In genomic region chr3:88042661-88043421, GRCm38 (mm10) we compare ENCODE assay signal across 8 mouse cellular contexts. TPM values are rescaled to one million over a fixed set of nuclear protein-coding genes. Genes with fewer than 3 reads are reported as not detected.
DNase-seq lines count a peak whose midpoint lies in the region; ATAC-seq and TF ChIP-seq lines count a peak whose summit lies in the region.

Gpatch4 (plus strand) TSS chr3:88043108.

- peak within 1 kb of the TSS; percentile 45 for H3K27ac ChIP-seq in forebrain, embryonic 15.5 days (replicated peaks)

- peaks cover 12% of the 10 kb centered on the region for H3K4me1 ChIP-seq in G1E (ENCODE audit: insufficient read depth, low read depth, low read length)
- peaks cover 14% of the 10 kb centered on the region for H3K4me1 ChIP-seq in forebrain, embryonic 15.5 days
- peaks cover 3% of the 10 kb centered on the region for H3K4me1 ChIP-seq in lung, adult 2 months (ENCODE audit: control insufficient read depth, insufficient read depth, low read length)

- peak within 1 kb of the TSS; percentile 57 for H3K9ac ChIP-seq in forebrain, embryonic 15.5 days (replicated peaks)

- H3K27me3 ChIP-seq in G1E (ENCODE audit: insufficient read depth, low read length) = peaks cover 18% of the 10 kb centered on the region; the same call in 1 of the 2 replicates
- H3K27me3 ChIP-seq in forebrain, embryonic 15.5 days = peaks cover 13% of the 10 kb centered on the region; the same call in 1 of the 2 replicates

- DNase-seq in G1E (ENCODE audit: low spot score) = peak; percentile 54
- peak; percentile 84 for DNase-seq in cerebellum, adult 11-12 months
- peak; percentile 70 for DNase-seq in heart, postnatal 25 days (ENCODE audit: low spot score)
- DNase-seq in layer of hippocampus, adult 18-20 months (ENCODE audit: low spot score in 2 of 2) = peak; percentile 74 to 96
- peak; percentile 73 for DNase-seq in lung, adult 2 months
- peak; percentile 64 to 80 for DNase-seq in thymus, adult 18-20 months

- intact Hi-C loops in heart, postnatal 25 days (cut with DNase I) = no loop called here

- H3K4me3 ChIP-seq in G1E (ENCODE audit: low read depth, low read length) = peak within 1 kb of the TSS; percentile 87
- H3K4me3 ChIP-seq in forebrain, embryonic 15.5 days = peak within 1 kb of the TSS; percentile 95
- H3K4me3 ChIP-seq in lung, adult 2 months (replicated peaks; ENCODE audit: extremely low read depth, low read depth, low read length) = peak within 1 kb of the TSS; percentile 92

- no peak for TF ChIP-seq CTCF in G1E (IDR thresholded peaks at IDR 0.05; ENCODE audit: low read depth, low read length)
- no peak for TF ChIP-seq CTCF in lung, adult 2 months (IDR thresholded peaks at IDR 0.05; ENCODE audit: insufficient read depth, low read length)

- peak within 1 kb of the TSS; percentile 87 for H3K4me2 ChIP-seq in forebrain, embryonic 15.5 days (replicated peaks)

- peak; percentile 89 for ATAC-seq in G1E (ENCODE audit: extremely low read depth, insufficient number of reproducible peaks, low FRiP score, poor library complexity, severe bottlenecking)
- peak; percentile 97 for ATAC-seq in forebrain, embryonic 15.5 days (replicated peaks)
- peak; percentile 98 for ATAC-seq in neutrophil, adult 5-6 weeks (ENCODE audit: extremely low read depth, insufficient number of reproducible peaks, low FRiP score, poor library complexity, severe bottlenecking)

- TF ChIP-seq POLR2A in lung, adult 2 months (IDR thresholded peaks at IDR 0.05; ENCODE audit: borderline replicate concordance, extremely low read depth, low read depth, low read length) = peak; percentile 85; the same call in 1 of the 2 replicates

- WGBS in forebrain, embryonic 15.5 days = 12% methylated on average over 36 of the region's 36 CpGs
- WGBS in lung, adult 2 months = 6% methylated on average over 36 of the region's 36 CpGs

- peaks cover 24% of the 10 kb centered on the region for H3K36me3 ChIP-seq in G1E (replicated peaks)
- H3K36me3 ChIP-seq in forebrain, embryonic 15.5 days = no peaks in the 10 kb centered on the region

- H3K9me3 ChIP-seq in G1E (replicated peaks) = no peaks in the 10 kb centered on the region
- H3K9me3 ChIP-seq in forebrain, embryonic 15.5 days = no peaks in the 10 kb centered on the region

RNA-seq across cellular contexts. Expression of gene Gpatch4, which starts in this region (rescaled TPM):
- total RNA-seq in G1E (2014; fragmentation: Nextera tagmentation) = 22.5 and 27.8 TPM in 2 replicates
- 15.0 and 16.6 TPM in 2 replicates for total RNA-seq in G1E (2017)
- 31.3 and 48.1 TPM in 2 replicates for polyA plus RNA-seq in G1E (2012)
- 29.7 and 31.1 TPM in 2 replicates for polyA plus RNA-seq in forebrain, embryonic 15.5 days (2015; fragmentation: Nextera tagmentation; extraction: Ambion mirVana)
- total RNA-seq in heart, postnatal 25 days (2021) = 10 to 100 TPM in 1 of 2 experiments, 1 to 10 TPM in 1; 7.8 to 10.2 TPM
- total RNA-seq in layer of hippocampus, adult 18-20 months (2021) = 10 to 100 TPM; 16.3 to 16.5 TPM
- 5.7 and 7.2 TPM in 2 replicates for polyA plus RNA-seq in lung, adult 2 months (2012; rRNA removed)
- 13.5 and 14.9 TPM in 2 replicates for total RNA-seq in neutrophil, adult 5-6 weeks (2017)

Comparison
In these comparisons a context has a peak if more than half of its experiments do, and no peak if none do; other contexts are left out.
1. Peak in every context shown above with its lines: DNase-seq, ATAC-seq, H3K4me3 ChIP-seq and H3K27ac ChIP-seq.